Mouse (Mus musculus): ENCODE measurements around the gene Ucp1.

- TF ChIP-seq CTCF (IDR thresholded peaks at IDR 0.05; ENCODE audit: insufficient read depth, low read depth, low read length) (no peak), POLR2A (IDR thresholded peaks at IDR 0.05; ENCODE audit: insufficient read depth, low read depth, low read length) (no peak)
Measured at GRCm38 (mm10) chr8:83309836-83310235, 19.7 kb downstream of the Ucp1 start.
